Mouse (Mus musculus): Measurements from ENCODE around the gene Zfp383. TPM values are rescaled to one million over a fixed set of nuclear protein-coding genes. Genes with fewer than 3 reads are reported as not detected.

Zfp383 gene
- 5.3 TPM for polyA plus RNA-seq (2014; fragmentation: Illumina TruSeq; extraction: RNeasy Lipid Tissue Mini Kit (QIAGEN cat#74804); ENCODE audit: low read depth, low replicate concordance)

GRCm38 (mm10) chr7:29908130-29908950 is at the start of gene Zfp383:
Gene Zfp383 (plus strand): TSS chr7:29908223.

GRCm38 (mm10) chr7:29859532-29860517 is 48.2 kb upstream of the Zfp383 start, which contains the start of gene Zfp420:
Gene Zfp420 (plus strand): TSS chr7:29859979.

GRCm38 (mm10) chr7:29905966-29906681 is 1.9 kb upstream of the Zfp383 start, which contains the start of gene Zfp27:
Gene Zfp27 (minus strand): TSS chr7:29906572.

GRCm38 (mm10) chr7:29953513-29954401 is 45.7 kb downstream of the Zfp383 start, which contains the start of gene Zfp74:
Gene Zfp74 (minus strand): TSS chr7:29954089.

Other genes starting within 250 kb of the Zfp383 start
- gene Catsperg2, start 181.2 kb upstream of the Zfp383 start, polyA plus RNA-seq (2014; fragmentation: Illumina TruSeq; extraction: RNeasy Lipid Tissue Mini Kit (QIAGEN cat#74804); ENCODE audit: low read depth, low replicate concordance) = not detected
- gene Zfp84, start 139.7 kb upstream of the Zfp383 start, polyA plus RNA-seq (2014; fragmentation: Illumina TruSeq; extraction: RNeasy Lipid Tissue Mini Kit (QIAGEN cat#74804); ENCODE audit: low read depth, low replicate concordance) = 3.2 TPM
- 1.1 TPM for gene Zfp30, start 124.2 kb upstream of the Zfp383 start, polyA plus RNA-seq (2014; fragmentation: Illumina TruSeq; extraction: RNeasy Lipid Tissue Mini Kit (QIAGEN cat#74804); ENCODE audit: low read depth, low replicate concordance)
- gene Zfp790, start 92.1 kb upstream of the Zfp383 start, polyA plus RNA-seq (2014; fragmentation: Illumina TruSeq; extraction: RNeasy Lipid Tissue Mini Kit (QIAGEN cat#74804); ENCODE audit: low read depth, low replicate concordance) = 5.5 TPM
- gene Zfp940, start 54.6 kb upstream of the Zfp383 start, polyA plus RNA-seq (2014; fragmentation: Illumina TruSeq; extraction: RNeasy Lipid Tissue Mini Kit (QIAGEN cat#74804); ENCODE audit: low read depth, low replicate concordance) = 2.9 TPM
- 6.8 TPM for gene Zfp420, start 48.2 kb upstream of the Zfp383 start, polyA plus RNA-seq (2014; fragmentation: Illumina TruSeq; extraction: RNeasy Lipid Tissue Mini Kit (QIAGEN cat#74804); ENCODE audit: low read depth, low replicate concordance)
- gene Zfp27, start 1.7 kb upstream of the Zfp383 start, polyA plus RNA-seq (2014; fragmentation: Illumina TruSeq; extraction: RNeasy Lipid Tissue Mini Kit (QIAGEN cat#74804); ENCODE audit: low read depth, low replicate concordance) = 2.3 TPM
- 3.9 TPM for gene Zfp74, start 45.9 kb downstream of the Zfp383 start, polyA plus RNA-seq (2014; fragmentation: Illumina TruSeq; extraction: RNeasy Lipid Tissue Mini Kit (QIAGEN cat#74804); ENCODE audit: low read depth, low replicate concordance)
- 4.3 TPM for gene Zfp568, start 75.7 kb downstream of the Zfp383 start, polyA plus RNA-seq (2014; fragmentation: Illumina TruSeq; extraction: RNeasy Lipid Tissue Mini Kit (QIAGEN cat#74804); ENCODE audit: low read depth, low replicate concordance)
- 1.3 TPM for gene Zfp14, start 143.2 kb downstream of the Zfp383 start, polyA plus RNA-seq (2014; fragmentation: Illumina TruSeq; extraction: RNeasy Lipid Tissue Mini Kit (QIAGEN cat#74804); ENCODE audit: low read depth, low replicate concordance)
- gene Zfp82, start 164.7 kb downstream of the Zfp383 start, polyA plus RNA-seq (2014; fragmentation: Illumina TruSeq; extraction: RNeasy Lipid Tissue Mini Kit (QIAGEN cat#74804); ENCODE audit: low read depth, low replicate concordance) = not detected
- gene Gm26920, start 182.2 kb downstream of the Zfp383 start, polyA plus RNA-seq (2014; fragmentation: Illumina TruSeq; extraction: RNeasy Lipid Tissue Mini Kit (QIAGEN cat#74804); ENCODE audit: low read depth, low replicate concordance) = not detected
- gene Zfp566, start 182.3 kb downstream of the Zfp383 start, polyA plus RNA-seq (2014; fragmentation: Illumina TruSeq; extraction: RNeasy Lipid Tissue Mini Kit (QIAGEN cat#74804); ENCODE audit: low read depth, low replicate concordance) = 0.61 TPM
- 42.8 TPM for gene Zfp260, start 186.6 kb downstream of the Zfp383 start, polyA plus RNA-seq (2014; fragmentation: Illumina TruSeq; extraction: RNeasy Lipid Tissue Mini Kit (QIAGEN cat#74804); ENCODE audit: low read depth, low replicate concordance)
- gene Zfp382, start 213.7 kb downstream of the Zfp383 start, polyA plus RNA-seq (2014; fragmentation: Illumina TruSeq; extraction: RNeasy Lipid Tissue Mini Kit (QIAGEN cat#74804); ENCODE audit: low read depth, low replicate concordance) = not detected

All from liver, adult 10 weeks (tissue).